Mouse (Mus musculus) CH12.LX (cell line): ENCODE data around the gene D630023F18Rik. TPM values are rescaled to one million over a fixed set of nuclear protein-coding genes. Genes with fewer than 3 reads are reported as not detected.

Source experiments
- DNase-seq: peaks from one replicate; pipeline ENCODE4 v3.0.0-alpha.2; 2013; ENCODE audit errors: extremely low read depth
- H3K27ac ChIP-seq: 2 replicates; pipeline ENCODE4 v1.5.1; 2012; ENCODE audit warnings: low read depth, mild to moderate bottlenecking, control low read depth, moderate library complexity; ENCODE audit not compliant: insufficient read depth
- H3K27me3 ChIP-seq: replicated peaks from 2 replicates; pipeline ENCODE3; 2012; ENCODE audit warnings: inconsistent platforms
- H3K36me3 ChIP-seq, 2 experiments: replicated peaks in 1 of 2; 2 replicates each; pipeline versions ENCODE3 to v1.6.1; 2012; ENCODE audit warnings: inconsistent platforms in 1 of 2, low read length in 1 of 2, mild to moderate bottlenecking in 1 of 2, mixed read lengths in 1 of 2, moderate library complexity in 1 of 2; ENCODE audit not compliant: control insufficient read depth in 1 of 2, insufficient read depth in 1 of 2
- H3K4me1 ChIP-seq, 2 experiments: 2 replicates each; pipeline ENCODE4 v1.6.1; 2012; ENCODE audit warnings: inconsistent platforms in 1 of 2, moderate library complexity in 1 of 2; ENCODE audit not compliant: insufficient read depth in 2 of 2, control insufficient read depth in 1 of 2
- H3K4me2 ChIP-seq: 2 replicates; pipeline ENCODE4 v1.6.1; 2012; ENCODE audit warnings: low read depth, mild to moderate bottlenecking, control low read depth; ENCODE audit not compliant: poor library complexity, insufficient read depth, severe bottlenecking
- H3K4me3 ChIP-seq, 3 experiments: fragments of 150-350 bp in 1 of 3; sonication (generic) in 1 of 3; replicated peaks in 1 of 3; 2 replicates each; pipeline versions ENCODE3 to v1.5.1; 2011 to 2012; ENCODE audit warnings: low read depth in 2 of 3, low read length in 2 of 3, mild to moderate bottlenecking in 2 of 3, moderate library complexity in 2 of 3, control low read depth in 1 of 3, improper control_type of control experiment in 1 of 3, inconsistent platforms in 1 of 3, mixed read lengths in 1 of 3; ENCODE audit not compliant: poor library complexity in 1 of 3
- H3K79me2 ChIP-seq: replicated peaks from 2 replicates; pipeline ENCODE4 v1.6.1; 2012; ENCODE audit warnings: mild to moderate bottlenecking, moderate library complexity; ENCODE audit not compliant: control insufficient read depth, poor library complexity, insufficient read depth, severe bottlenecking; ENCODE audit errors: extremely low read depth
- H3K9ac ChIP-seq: 2 replicates; pipeline ENCODE4 v1.6.1; 2012; ENCODE audit warnings: low read depth, mild to moderate bottlenecking, control low read depth, moderate library complexity; ENCODE audit not compliant: insufficient read depth
- H3K9me3 ChIP-seq: replicated peaks from 2 replicates; pipeline ENCODE3; 2012; ENCODE audit warnings: low read length, inconsistent platforms, mixed read lengths
- BHLHE40 ChIP-seq: IDR thresholded peaks from 2 replicates; pipeline ENCODE4 v1.6.1; 2011; ENCODE audit warnings: mild to moderate bottlenecking, low read depth, low read length, improper control_type of control experiment
- CHD1 ChIP-seq: IDR thresholded peaks from 2 replicates; pipeline ENCODE4 v1.6.1; 2012; ENCODE audit warnings: low read depth, low read length, improper control_type of control experiment, inconsistent platforms
- CHD2 ChIP-seq: IDR thresholded peaks from 2 replicates; pipeline ENCODE4 v1.6.1; 2011; ENCODE audit warnings: low read length, improper control_type of control experiment
- CTCF ChIP-seq, 2 experiments: IDR thresholded peaks in 1 of 2; conservative IDR thresholded peaks in 1 of 2; 2 replicates each; pipeline ENCODE4 v1.5.1; 2011 to 2012; ENCODE audit warnings: low read depth in 2 of 2, low read length in 2 of 2, improper control_type of control experiment in 1 of 2, inconsistent platforms in 1 of 2, mild to moderate bottlenecking in 1 of 2, moderate library complexity in 1 of 2
- E2F4 ChIP-seq: IDR thresholded peaks from 2 replicates; pipeline ENCODE4 v1.6.1; 2011; ENCODE audit warnings: low read depth, low read length, improper control_type of control experiment; ENCODE audit not compliant: insufficient replicate concordance
- ELF1 ChIP-seq: IDR thresholded peaks from 2 replicates; pipeline ENCODE4 v1.6.1; 2014; ENCODE audit warnings: low read depth, mild to moderate bottlenecking, inconsistent platforms, low read length, improper control_type of control experiment
- EP300 ChIP-seq: IDR thresholded peaks from 2 replicates; pipeline ENCODE4 v1.6.1; 2011; ENCODE audit warnings: low read length, improper control_type of control experiment
- ETS1 ChIP-seq: conservative IDR thresholded peaks from 2 replicates; pipeline ENCODE4 v1.6.1; 2012; ENCODE audit warnings: low read depth, mild to moderate bottlenecking, inconsistent platforms, low read length, improper control_type of control experiment, moderate library complexity
- HCFC1 ChIP-seq: IDR thresholded peaks from 2 replicates; pipeline ENCODE4 v1.6.1; 2012; ENCODE audit warnings: low read depth, mild to moderate bottlenecking, inconsistent platforms, low read length, improper control_type of control experiment
- IRF4 ChIP-seq: IDR thresholded peaks from 2 replicates; pipeline ENCODE4 v1.6.1; 2014; ENCODE audit warnings: low read depth, mild to moderate bottlenecking, inconsistent platforms, low read length, improper control_type of control experiment
- JUN ChIP-seq: IDR thresholded peaks from 2 replicates; pipeline ENCODE4 v1.6.1; 2011; ENCODE audit warnings: low read depth, mild to moderate bottlenecking, low read length, improper control_type of control experiment, moderate library complexity; ENCODE audit not compliant: insufficient read depth
- MAFK ChIP-seq: IDR thresholded peaks from 2 replicates; pipeline ENCODE4 v1.6.1; 2011; ENCODE audit warnings: low read length, improper control_type of control experiment; ENCODE audit not compliant: insufficient replicate concordance
- MAZ ChIP-seq: IDR thresholded peaks from 2 replicates; pipeline ENCODE4 v1.6.1; 2012; ENCODE audit warnings: low read depth, mild to moderate bottlenecking, inconsistent platforms, low read length, improper control_type of control experiment, moderate library complexity
- MXI1 ChIP-seq: IDR thresholded peaks from 2 replicates; pipeline ENCODE4 v1.6.1; 2011; ENCODE audit warnings: mild to moderate bottlenecking, low read depth, low read length, improper control_type of control experiment
- NELFE ChIP-seq: IDR thresholded peaks from 2 replicates; pipeline ENCODE4 v1.6.1; 2011; ENCODE audit warnings: low read depth, low read length, improper control_type of control experiment
- PAX5 ChIP-seq: IDR thresholded peaks from 2 replicates; pipeline ENCODE4 v1.6.1; 2012; ENCODE audit warnings: low read length, inconsistent platforms, mixed read lengths
- POLR2A ChIP-seq: IDR thresholded peaks from 2 replicates; pipeline ENCODE4 v1.6.1; 2011; ENCODE audit warnings: low read depth, mild to moderate bottlenecking, improper control_type of control experiment, low read length
- POLR2AphosphoS2 ChIP-seq: IDR thresholded peaks from 2 replicates; pipeline ENCODE4 v1.6.1; 2011; ENCODE audit warnings: low read depth, low read length, improper control_type of control experiment
- RAD21 ChIP-seq: IDR thresholded peaks from 2 replicates; pipeline ENCODE4 v1.6.1; 2011; ENCODE audit warnings: low read depth, mild to moderate bottlenecking, low read length, improper control_type of control experiment, moderate library complexity
- RCOR1 ChIP-seq: conservative IDR thresholded peaks from 2 replicates; pipeline ENCODE4 v1.6.1; 2012; ENCODE audit warnings: low read depth, mild to moderate bottlenecking, inconsistent platforms, low read length, improper control_type of control experiment
- SIN3A ChIP-seq: IDR thresholded peaks from 2 replicates; pipeline ENCODE4 v1.6.1; 2012; ENCODE audit warnings: low read length, improper control_type of control experiment, inconsistent platforms
- SMC3 ChIP-seq: IDR thresholded peaks from 2 replicates; pipeline ENCODE4 v1.6.1; 2011; ENCODE audit warnings: low read depth, low read length, improper control_type of control experiment
- TCF12 ChIP-seq: IDR thresholded peaks from 2 replicates; pipeline ENCODE4 v1.6.1; 2014; ENCODE audit warnings: low read depth, mild to moderate bottlenecking, inconsistent platforms, low read length, improper control_type of control experiment
- ZNF384 ChIP-seq: IDR thresholded peaks from 2 replicates; pipeline ENCODE4 v1.6.1; 2012; ENCODE audit warnings: low read depth, low read length, improper control_type of control experiment, inconsistent platforms
- dilution Hi-C: fragments of 300-500 bp; cut with MboI; formaldehyde crosslinking; loops from 2 replicates; pipeline ENCODE4 v1.14.3; 2020; ENCODE audit warnings: low sequenced_read_pairs; ENCODE audit not compliant: extremely low pct_unique_long_range_greater_than_20kb, extremely low pct_ligation_motif_present
- in situ Hi-C: fragments of 300-500 bp; cut with MboI; formaldehyde crosslinking; loops from 3 replicates; pipeline ENCODE4 v1.14.3; 2019; ENCODE audit warnings: low sequenced_read_pairs, low pct_ligation_motif_present, low pct_unique_long_range_greater_than_20kb, mixed read lengths
- polyA plus RNA-seq: library from polyadenylated mRNA; unstranded; fragments of >175 nt; gene quantifications from 2 replicates; pipeline ENCODE4 v1.2.1, GENCODE M21; 2012; ENCODE audit warnings: low read depth; ENCODE audit not compliant: insufficient read length
- total RNA-seq, 2 experiments: library from RNA; depleted of rRNA; stranded (reverse); fragments of 300-350 nt in 1 of 2; fragments of >200 nt in 1 of 2; gene quantifications; 2 replicates each; pipeline ENCODE4 v1.2.3; 2012 to 2014

Gene D630023F18Rik
- total and polyA plus RNA-seq, 3 experiments = 0.13 to 0.17 TPM; not detected in 1

GRCm38 (mm10) chr1:65112031-65112806 lies 10.8 kb downstream of the D630023F18Rik start:
- Histone ChIP-seq H3K27ac (no peak overlapping the region), H3K9me3 (no peaks in the 10 kb centered on the region), H3K36me3 (no peaks in the 10 kb centered on the region), H3K9ac (no peak overlapping the region), H3K4me2 (no peak overlapping the region), H3K4me3 (no peak overlapping the region), H3K4me1 (peaks cover 0 to 22% of the 10 kb centered on the region in 2 experiments; a peak in 2 of 4 replicates), H3K27me3 (no peaks in the 10 kb centered on the region), H3K79me2 (no peaks in the 10 kb centered on the region)
- TF ChIP-seq SMC3 = peak; percentile 72
- no peak for TF ChIP-seq MAFK
- TF ChIP-seq CHD1 = no peak
- TF ChIP-seq JUN = no peak
- no peak for TF ChIP-seq MAZ
- TF ChIP-seq CTCF (conservative IDR thresholded peaks at IDR 0.05 in 1 of 2, IDR thresholded peaks at IDR 0.05 in 1 of 2; ENCODE audit: low read depth in 2 of 2, low read length in 2 of 2) = peak; percentile 84 to 86
- peak; percentile 53 for TF ChIP-seq RAD21
- no peak for TF ChIP-seq HCFC1
- TF ChIP-seq SIN3A = no peak
- no peak for TF ChIP-seq TCF12
- TF ChIP-seq CHD2 = no peak
- TF ChIP-seq ZNF384 = peak; percentile 72
- TF ChIP-seq E2F4 = no peak
- no peak for TF ChIP-seq ELF1
- no peak for TF ChIP-seq ETS1
- TF ChIP-seq EP300 = no peak
- no peak for TF ChIP-seq PAX5
- TF ChIP-seq BHLHE40 = no peak
- TF ChIP-seq MXI1 = no peak
- no peak for TF ChIP-seq RCOR1
- no peak for TF ChIP-seq IRF4
- no peak for TF ChIP-seq POLR2A
- no peak for TF ChIP-seq NELFE
- TF ChIP-seq POLR2AphosphoS2 = no peak
- DNase-seq = peak; percentile 80
- dilution Hi-C loops = no loop called here
- in situ Hi-C loops = loop anchor here (10.0 kb wide), 1 partner anchor 63 kb away; no protein-coding TSS in a partner anchor
